Mouse (Mus musculus) gastrocnemius, adult 8-10 months (tissue): ENCODE measurements around the gene Tmem183a. TPM values are rescaled to one million over a fixed set of nuclear protein-coding genes. Genes with fewer than 3 reads are reported as not detected.

Source experiments
- DNase-seq, 2 experiments: peaks; one replicate each; pipeline ENCODE4 v3.0.0; 2022; ENCODE audit warnings: low spot score in 2 of 2
- total RNA-seq, 4 experiments: library from RNA; stranded (reverse); gene quantifications; 2 replicates each; pipeline ENCODE4 v1.2.4; 2022

Gene Tmem183a
- total RNA-seq, result 10 to 100 TPM in 3 of 4 experiments, 1 to 10 TPM in 1; 8.5 to 13.5 (median 11.1) TPM

GRCm38 (mm10) chr1:134361857-134362212 is at the start of gene Tmem183a:
Gene Tmem183a (minus strand): TSS chr1:134361979.
- DNase-seq, result peak; percentile 94 to 95

- DNase-seq, result no peak
These were observed 46.3 kb upstream of the Tmem183a start for GRCm38 (mm10) chr1:134408080-134408479.

GRCm38 (mm10) chr1:134406414-134406771 is 44.6 kb upstream of the Tmem183a start:
- DNase-seq, result no peak

GRCm38 (mm10) chr1:134405509-134406413 is 44.0 kb upstream of the Tmem183a start, which contains the start of gene Cyb5r1:
Gene Cyb5r1 (plus strand): TSS chr1:134405559.
- DNase-seq, result peak; percentile 71 to 74

- DNase-seq, result no peak
These were observed 38.0 kb upstream of the Tmem183a start for GRCm38 (mm10) chr1:134399735-134400134.

- DNase-seq, result no peak
These were observed 36.4 kb upstream of the Tmem183a start for GRCm38 (mm10) chr1:134398210-134398609.

- DNase-seq, result no peak
These were observed 32.0 kb upstream of the Tmem183a start for GRCm38 (mm10) chr1:134393827-134394226.

- DNase-seq, result no peak
These were observed 23.9 kb upstream of the Tmem183a start, which contains the start of gene 4933406M09Rik for GRCm38 (mm10) chr1:134385666-134386065. Gene 4933406M09Rik (plus strand): TSS chr1:134385940.

- DNase-seq, result no peak
These were observed 23.4 kb upstream of the Tmem183a start for GRCm38 (mm10) chr1:134385176-134385575.

GRCm38 (mm10) chr1:134384581-134384980 is 22.8 kb upstream of the Tmem183a start:
- no peak for DNase-seq

GRCm38 (mm10) chr1:134381795-134382625 is 20.2 kb upstream of the Tmem183a start:
- no peak for DNase-seq

- no peak for DNase-seq
These were observed 19.3 kb upstream of the Tmem183a start for GRCm38 (mm10) chr1:134381051-134381450.

- DNase-seq, result no peak
These were observed 12.3 kb upstream of the Tmem183a start for GRCm38 (mm10) chr1:134374124-134374523.

- DNase-seq, result peak; percentile 30 to 35
These were observed 7.1 kb upstream of the Tmem183a start for GRCm38 (mm10) chr1:134368777-134369337.

GRCm38 (mm10) chr1:134365491-134365890 is 3.7 kb upstream of the Tmem183a start:
- DNase-seq, result no peak

- DNase-seq, result no peak
These were observed 1.4 kb upstream of the Tmem183a start for GRCm38 (mm10) chr1:134363194-134363593.

GRCm38 (mm10) chr1:134361195-134361856 is 453 bp downstream of the Tmem183a start:
- DNase-seq, result no peak

- no peak for DNase-seq
These were observed 1.1 kb downstream of the Tmem183a start for GRCm38 (mm10) chr1:134360656-134361055.

- no peak for DNase-seq
These were observed 4.3 kb downstream of the Tmem183a start for GRCm38 (mm10) chr1:134357461-134357860.

GRCm38 (mm10) chr1:134353326-134353725 is 8.5 kb downstream of the Tmem183a start:
- no peak for DNase-seq

- no peak for DNase-seq
These were observed 14.0 kb downstream of the Tmem183a start for GRCm38 (mm10) chr1:134347791-134348190.
